Comparison of ENCODE assay signal across 12 mouse cellular contexts in genomic region chr4:62625451-62626061, GRCm38 (mm10).
DNase-seq lines count a peak whose midpoint lies in the region; ATAC-seq lines count a peak whose summit lies in the region.
"Had no signal": no experiment of that assay in that cellular context is flagged by ENCODE, and none has a peak within 500 bp of the region (broad histone marks: within the 10 kb centered on the region; RNA-seq: fewer than 3 reads in every experiment).

No protein-coding gene starts in this region.

- no peaks in the 10 kb centered on the region for H3K9me3 ChIP-seq in lung, embryonic 15.5 days
- no peaks in the 10 kb centered on the region for H3K9me3 ChIP-seq in hindbrain, embryonic 16.5 days (ENCODE audit: control insufficient read depth, low read length)
- no peaks in the 10 kb centered on the region for H3K9me3 ChIP-seq in stomach, embryonic 15.5 days

- H3K27me3 ChIP-seq in lung, embryonic 15.5 days, result no peaks in the 10 kb centered on the region
- no peaks in the 10 kb centered on the region for H3K27me3 ChIP-seq in hindbrain, embryonic 16.5 days (replicated peaks; ENCODE audit: control insufficient read depth, insufficient read depth, low read length)
- no peaks in the 10 kb centered on the region for H3K27me3 ChIP-seq in stomach, embryonic 15.5 days (replicated peaks)

- 0 out of 2 replicates have a peak overlapping the region, but pooled peaks have one; percentile 41 for H3K27ac ChIP-seq in lung, embryonic 15.5 days
- no peak overlapping the region for H3K27ac ChIP-seq in hindbrain, embryonic 16.5 days (ENCODE audit: low read depth, low read length)
- 0 out of 2 replicates have a peak overlapping the region, but pooled peaks have one; percentile 31 for H3K27ac ChIP-seq in stomach, embryonic 15.5 days
- H3K27ac ChIP-seq: macrophage had no signal

- no peak for ATAC-seq in lung, embryonic 15.5 days (ENCODE audit: borderline replicate concordance, extremely low read depth, low FRiP score, low TSS enrichment)
- no peak for ATAC-seq in hindbrain, embryonic 16.5 days
- ATAC-seq in stomach, embryonic 15.5 days (ENCODE audit: insufficient read depth, low FRiP score, low read depth), result no peak

- DNase-seq in heart, adult 11 months, result peak; percentile 93
- no peak for DNase-seq in heart, postnatal 25 days (ENCODE audit: low spot score)
- DNase-seq in lung, postnatal 10 days, result no peak
- DNase-seq in left cerebral cortex, adult 11 months (ENCODE audit: low spot score), result no peak
- DNase-seq in left cerebral cortex, postnatal 25 days (ENCODE audit: low spot score in 2 of 2), result no peak
- DNase-seq: adrenal gland, postnatal 14 days; kidney, adult 11 months; spleen, adult 18-20 months had no signal

- 73% methylated on average over 19 of the region's 19 CpGs for WGBS in lung, embryonic 15.5 days
- 74% methylated on average over 19 of the region's 19 CpGs for WGBS in hindbrain, embryonic 16.5 days
- 81% methylated on average over 19 of the region's 19 CpGs for WGBS in stomach, embryonic 15.5 days

- H3K36me3 ChIP-seq in lung, embryonic 15.5 days, result no peaks in the 10 kb centered on the region
- H3K36me3 ChIP-seq in hindbrain, embryonic 16.5 days (ENCODE audit: control insufficient read depth, insufficient read depth, low read length), result no peaks in the 10 kb centered on the region
- no peaks in the 10 kb centered on the region for H3K36me3 ChIP-seq in stomach, embryonic 15.5 days

- H3K4me1 ChIP-seq in lung, embryonic 15.5 days, result peaks cover 59% of the 10 kb centered on the region
- H3K4me1 ChIP-seq in hindbrain, embryonic 16.5 days (ENCODE audit: control insufficient read depth, insufficient read depth, low read depth, low read length), result peaks cover 20% of the 10 kb centered on the region
- H3K4me1 ChIP-seq in stomach, embryonic 15.5 days, result peaks cover 57% of the 10 kb centered on the region

- intact Hi-C loops in heart, postnatal 25 days (cut with DNase I), result no loop called here
- intact Hi-C loops in left cerebral cortex, postnatal 25 days (cut with DNase I), result no loop called here

- H3K9ac ChIP-seq in lung, embryonic 15.5 days, result no peak overlapping the region
- H3K9ac ChIP-seq in hindbrain, embryonic 16.5 days (ENCODE audit: low read depth, low read length), result peak overlapping the region; percentile 25
- no peak overlapping the region for H3K9ac ChIP-seq in stomach, embryonic 15.5 days

- H3K4me3 ChIP-seq in lung, embryonic 15.5 days, result no peak overlapping the region
- H3K4me3 ChIP-seq in hindbrain, embryonic 16.5 days (ENCODE audit: low read length), result no peak overlapping the region
- no peak overlapping the region for H3K4me3 ChIP-seq in stomach, embryonic 15.5 days (replicated peaks)

- H3K4me2 ChIP-seq in lung, embryonic 15.5 days, result no peak overlapping the region
- no peak overlapping the region for H3K4me2 ChIP-seq in hindbrain, embryonic 16.5 days (ENCODE audit: low read length)
- no peak overlapping the region for H3K4me2 ChIP-seq in stomach, embryonic 15.5 days
